Mouse (Mus musculus): ENCODE data around the gene Eif3f.

DNA sequence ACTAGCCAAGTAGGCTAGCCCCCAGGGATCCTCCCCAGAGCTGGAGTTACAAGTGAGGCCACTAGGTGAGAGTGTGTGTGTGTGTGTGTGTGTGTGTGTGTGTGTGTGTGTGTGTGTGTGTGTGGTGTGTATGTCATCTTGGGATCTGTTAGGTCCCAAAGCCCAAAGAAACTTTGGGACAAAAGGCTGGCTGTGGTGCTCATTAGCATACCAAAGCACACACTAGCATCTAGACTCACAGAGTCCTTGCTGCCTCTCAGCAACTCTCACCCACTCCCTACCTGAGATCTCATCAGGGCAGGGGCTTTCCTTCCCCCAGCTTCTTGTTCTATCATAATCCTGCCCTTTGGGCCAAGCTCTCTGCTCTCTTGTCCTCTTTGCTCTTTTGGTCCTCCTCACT, 14.4 kb downstream of the Eif3f start:
- TF ChIP-seq CTCF (IDR thresholded peaks at IDR 0.05; ENCODE audit: low read depth) (no peak), EP300 (IDR thresholded peaks at IDR 0.05; ENCODE audit: low read depth) (no peak)

Measured in liver, postnatal 0 days (tissue).